Mouse (Mus musculus) heart, embryonic 16.5 days (tissue): ENCODE results near the gene Eif4h. TPM values are rescaled to one million over a fixed set of nuclear protein-coding genes. Genes with fewer than 3 reads are reported as not detected.
A peak's percentile ranks its signal among the peaks of the same experiment; 100 is the strongest.

Source experiments
- ATAC-seq: fragments of 200-750 bp; cut with Nextera tagmentation; replicated peaks from 2 replicates; pipeline ENCODE4 v1.8.0; 2017; ENCODE audit warnings: moderate number of reproducible peaks; ENCODE audit not compliant: insufficient read depth, low FRiP score; ENCODE audit errors: extremely low read depth
- H3K27ac ChIP-seq: fragments of 300-500 bp; sonication (generic); 2 replicates; pipeline ENCODE4 v1.5.1; 2014; ENCODE audit warnings: mild to moderate bottlenecking, low read length, control low read depth, moderate library complexity
- H3K27me3 ChIP-seq: fragments of 300-500 bp; sonication (generic); 2 replicates; pipeline ENCODE4 v1.6.1; 2014; ENCODE audit warnings: low read length, mixed read lengths; ENCODE audit not compliant: control insufficient read depth, insufficient read depth
- H3K36me3 ChIP-seq: fragments of 300-500 bp; sonication (generic); 2 replicates; pipeline ENCODE4 v1.6.1; 2014; ENCODE audit not compliant: control insufficient read depth, insufficient read depth
- H3K4me1 ChIP-seq: fragments of 300-500 bp; sonication (generic); 2 replicates; pipeline ENCODE4 v1.6.1; 2014; ENCODE audit warnings: low read length, mixed read lengths; ENCODE audit not compliant: control insufficient read depth, insufficient read depth
- H3K4me2 ChIP-seq: fragments of 300-500 bp; sonication (generic); 2 replicates; pipeline ENCODE4 v1.6.1; 2014; ENCODE audit warnings: low read depth, mild to moderate bottlenecking, control low read depth, low read length
- H3K4me3 ChIP-seq: fragments of 300-500 bp; sonication (generic); 2 replicates; pipeline ENCODE4 v1.5.1; 2014; ENCODE audit warnings: mild to moderate bottlenecking, control low read depth, low read length
- H3K9ac ChIP-seq: fragments of 300-500 bp; sonication (generic); 2 replicates; pipeline ENCODE4 v1.6.1; 2014; ENCODE audit warnings: low read length, control low read depth
- H3K9me3 ChIP-seq: fragments of 300-500 bp; sonication (generic); replicated peaks from 2 replicates; pipeline ENCODE4 v1.6.1; 2016; ENCODE audit warnings: low read length; ENCODE audit not compliant: control insufficient read depth
- WGBS: fragments of 180-500 bp; shearing (Covaris S2); extraction: QIAGEN DNeasy Blood & Tissue Kit; methylation state at CpG from one replicate; pipeline ENCODE4 v1.1.7; 2014; 5-methylcytosine and 5-hydroxymethylcytosine counted together
- polyA plus RNA-seq: library from polyadenylated mRNA; unstranded; fragments of >200 nt; fragmentation: Nextera tagmentation; extraction: Ambion mirVana; gene quantifications from 2 replicates; pipeline ENCODE4 v1.2.1, GENCODE M21; 2015

The Eif4h gene
- polyA plus RNA-seq, 1 experiment from 2014 or later, result 358 TPM

DNA sequence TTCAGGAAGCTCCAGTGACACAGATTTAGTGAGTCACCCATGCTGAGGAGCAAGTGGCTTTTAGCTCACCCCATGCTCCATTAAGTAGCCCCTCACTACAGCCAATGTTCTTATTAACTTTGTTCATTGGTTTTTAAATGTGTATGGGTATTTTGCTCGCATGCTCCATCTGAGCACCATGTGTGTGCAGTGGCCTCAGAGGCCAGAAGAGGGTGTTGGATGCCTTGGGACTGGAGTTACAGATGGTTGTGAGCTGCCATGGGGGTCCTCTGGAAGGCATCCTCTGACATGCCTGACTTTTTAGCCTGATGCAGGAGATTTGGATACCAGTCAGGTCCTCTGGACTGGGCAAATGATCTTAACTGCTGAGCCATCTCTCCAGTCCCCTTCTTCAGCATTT lies 4.8 kb upstream of the Eif4h start:
- Histone ChIP-seq H3K36me3 (no peaks in the 10 kb centered on the region), H3K4me3 (no peak overlapping the region), H3K4me1 (peaks cover 10% of the 10 kb centered on the region), H3K9ac (no peak overlapping the region), H3K4me2 (no peak overlapping the region), H3K27me3 (no peaks in the 10 kb centered on the region), H3K27ac (peak overlapping the region; percentile 72), H3K9me3 (no peaks in the 10 kb centered on the region)
- 83% methylated on average over 1 of the region's 1 CpGs for WGBS
- no peak for ATAC-seq

DNA sequence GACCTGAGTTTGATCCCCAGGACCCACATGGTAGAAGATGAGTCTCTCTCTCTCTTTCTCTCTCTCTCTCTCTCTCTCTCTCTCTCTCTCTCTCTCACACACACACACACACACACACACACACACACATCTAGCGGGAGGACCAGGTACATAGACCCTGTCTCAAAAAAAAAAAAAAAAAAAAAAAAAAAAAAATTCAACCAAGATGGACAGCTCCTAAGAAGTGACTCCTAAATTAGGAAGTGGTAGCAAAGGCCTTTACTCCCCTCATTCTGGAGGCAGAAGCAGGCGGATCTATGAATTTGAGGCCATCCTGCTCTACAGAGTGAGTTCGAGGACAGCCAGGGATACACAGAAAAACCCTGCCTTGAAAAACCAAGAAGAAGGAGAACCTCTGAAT lies 1.1 kb upstream of the Eif4h start:
- no peak overlapping the region for H3K27ac ChIP-seq
- H3K9ac ChIP-seq, result no peak overlapping the region
- 82% methylated on average over 3 of the region's 3 CpGs for WGBS
- peaks cover 18% of the 10 kb centered on the region for H3K4me1 ChIP-seq
- H3K27me3 ChIP-seq, result no peaks in the 10 kb centered on the region
- no peak overlapping the region for H3K4me2 ChIP-seq
- no peak overlapping the region for H3K4me3 ChIP-seq
- peaks cover 4% of the 10 kb centered on the region; the same call in 1 of the 2 replicates for H3K36me3 ChIP-seq
- ATAC-seq, result no peak
- H3K9me3 ChIP-seq, result no peaks in the 10 kb centered on the region

DNA sequence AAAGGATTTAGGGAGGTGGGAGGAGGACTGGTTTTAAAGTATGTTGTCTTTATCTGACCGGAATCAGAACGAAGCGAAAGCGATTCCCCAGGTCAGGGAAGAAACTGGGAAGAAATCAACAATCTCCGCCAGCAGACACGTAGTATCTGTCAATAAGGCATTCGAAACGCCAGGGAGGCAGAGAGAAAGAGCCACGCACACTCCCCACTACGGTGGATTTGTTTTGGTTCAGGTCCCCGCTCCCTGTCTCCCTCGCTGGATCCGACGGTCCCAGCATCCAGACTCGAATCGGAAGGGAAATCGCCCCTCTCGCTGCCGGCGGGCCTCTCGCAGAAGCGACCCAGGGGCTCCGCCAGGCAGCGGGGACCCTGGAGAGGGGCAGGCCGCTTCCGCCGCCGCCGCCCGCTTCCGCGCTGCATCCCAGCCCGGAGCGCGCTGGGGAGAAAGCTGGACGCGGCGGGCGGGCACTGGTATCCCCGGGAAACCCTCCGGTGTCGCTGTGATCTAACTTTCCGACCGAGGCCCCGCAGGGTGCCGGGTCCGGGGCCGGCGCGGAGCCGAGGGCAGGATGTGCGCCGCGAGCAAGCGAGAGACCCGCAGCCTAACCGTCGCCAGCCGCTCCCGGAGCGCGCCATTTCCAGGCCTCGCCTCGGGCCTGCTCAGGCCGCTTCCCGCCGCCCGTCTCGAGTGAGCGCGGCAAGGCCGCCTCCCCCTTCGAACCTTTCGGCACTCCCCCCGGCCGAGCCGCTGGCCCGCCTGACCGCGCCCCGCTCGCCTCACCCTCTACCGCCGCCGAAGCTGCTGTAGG lies 625 bp downstream of the Eif4h start:
- Histone ChIP-seq H3K4me3 (peak overlapping the region; percentile 82), H3K4me2 (peak overlapping the region; percentile 89), H3K27me3 (no peaks in the 10 kb centered on the region), H3K9ac (peak overlapping the region; percentile 95), H3K4me1 (peaks cover 12% of the 10 kb centered on the region), H3K27ac (peak overlapping the region; percentile 95), H3K36me3 (peaks cover 7% of the 10 kb centered on the region), H3K9me3 (no peaks in the 10 kb centered on the region)
- under 1% methylated on average over 84 of the region's 85 CpGs for WGBS
- peak; percentile 64 for ATAC-seq

DNA sequence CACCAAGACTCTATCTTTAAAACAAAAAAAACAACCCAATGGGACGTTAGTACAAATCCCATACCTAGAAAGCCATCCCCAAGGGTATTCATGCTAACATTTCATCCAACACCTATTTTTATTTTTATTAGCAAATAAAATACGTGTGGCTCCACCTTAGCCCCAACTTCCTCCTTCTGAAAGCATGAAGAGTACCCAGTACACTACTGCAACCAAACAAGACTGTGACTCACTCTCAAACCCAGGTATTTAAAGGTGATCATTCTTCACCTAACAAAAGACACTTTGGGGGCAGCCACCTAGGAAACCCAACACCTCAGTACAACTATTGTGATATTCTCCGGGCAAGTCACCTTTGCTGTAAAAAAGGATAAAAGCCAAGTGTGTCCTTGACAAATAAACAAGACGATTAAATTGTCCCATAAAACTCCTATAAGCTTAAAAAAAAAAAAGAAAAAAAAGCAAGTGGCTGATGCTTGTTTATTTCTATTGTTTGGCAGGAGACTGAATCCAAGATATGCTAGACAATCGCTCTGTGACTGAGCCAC lies 1.4 kb downstream of the Eif4h start:
- H3K4me2 ChIP-seq, result peak overlapping the region; percentile 89
- H3K4me1 ChIP-seq, result peaks cover 12% of the 10 kb centered on the region
- H3K27ac ChIP-seq, result peak overlapping the region; percentile 95
- H3K9ac ChIP-seq, result peak overlapping the region; percentile 95
- peak overlapping the region; percentile 82 for H3K4me3 ChIP-seq
- no peak for ATAC-seq
- no peaks in the 10 kb centered on the region for H3K9me3 ChIP-seq
- 20% methylated on average over 5 of the region's 5 CpGs for WGBS
- no peaks in the 10 kb centered on the region for H3K27me3 ChIP-seq
- peaks cover 7% of the 10 kb centered on the region for H3K36me3 ChIP-seq

DNA sequence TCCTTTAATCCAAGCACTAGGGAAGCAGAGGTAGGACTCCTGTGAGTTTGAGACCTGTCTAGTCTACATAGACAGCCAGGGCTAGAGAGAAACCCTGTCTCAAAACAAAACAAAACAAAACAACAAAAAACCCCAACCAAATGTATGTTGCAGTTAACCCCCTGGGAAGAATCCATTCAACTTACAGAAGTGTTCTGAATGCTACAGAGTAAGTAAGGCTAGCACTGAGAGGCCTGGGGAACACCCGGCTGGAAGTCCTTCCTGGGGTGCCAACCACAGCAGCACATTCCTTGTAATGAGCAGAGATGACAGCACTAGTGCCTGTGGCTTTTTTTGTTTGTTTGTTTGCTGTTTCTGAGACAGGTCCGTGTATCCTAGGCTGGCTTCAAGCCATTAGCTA lies 6.4 kb downstream of the Eif4h start:
- Histone ChIP-seq H3K4me3 (no peak overlapping the region), H3K4me2 (no peak overlapping the region), H3K9ac (no peak overlapping the region), H3K27ac (no peak overlapping the region), H3K9me3 (no peaks in the 10 kb centered on the region), H3K36me3 (peaks cover 11% of the 10 kb centered on the region), H3K27me3 (no peaks in the 10 kb centered on the region), H3K4me1 (peaks cover 8% of the 10 kb centered on the region)
- no peak for ATAC-seq
- 54% methylated on average over 2 of the region's 2 CpGs for WGBS

DNA sequence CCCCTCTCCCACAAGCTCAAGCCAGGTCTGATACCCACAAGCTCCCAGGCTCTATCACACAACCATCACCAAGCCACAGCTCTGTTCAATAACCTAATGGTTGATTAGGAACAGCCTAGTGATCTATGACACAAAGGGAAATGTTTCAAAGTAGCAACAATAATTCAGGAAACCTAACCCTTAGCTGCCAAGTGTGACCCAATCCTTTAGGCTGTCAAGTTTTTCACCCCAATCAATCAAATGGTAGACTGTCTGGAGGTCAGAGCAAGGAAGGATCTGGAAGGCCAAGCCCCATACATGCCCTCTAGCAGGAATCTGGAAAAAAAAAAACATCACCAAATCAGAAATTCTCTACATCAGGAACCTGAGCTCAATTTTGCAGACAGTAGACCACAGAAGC lies 8.5 kb downstream of the Eif4h start:
- Histone ChIP-seq H3K4me1 (0 out of 2 replicates have a peak, but pooled peaks cover 3% of the 10 kb centered on the region), H3K36me3 (peaks cover 27% of the 10 kb centered on the region)

DNA sequence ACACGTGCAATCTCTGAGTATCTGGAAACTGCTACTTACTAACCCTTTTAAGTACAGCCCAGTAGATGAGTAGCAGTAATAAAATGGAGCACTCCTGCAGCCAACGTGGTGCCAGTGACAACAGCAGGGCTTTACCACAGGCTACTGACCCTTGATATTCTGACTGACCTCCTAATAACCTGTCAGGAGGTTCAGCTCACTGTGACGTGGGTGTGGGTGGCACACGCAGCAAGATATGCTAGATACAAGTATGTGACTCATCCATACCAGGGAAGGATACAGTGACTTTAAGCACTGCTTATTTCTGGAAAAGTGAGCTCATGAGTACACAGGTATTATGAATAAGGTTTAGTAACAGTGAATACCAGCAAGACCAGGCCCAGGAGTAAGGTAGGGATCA lies 9.8 kb downstream of the Eif4h start:
- Histone ChIP-seq H3K27me3 (no peaks in the 10 kb centered on the region), H3K27ac (no peak overlapping the region), H3K4me3 (no peak overlapping the region), H3K9ac (no peak overlapping the region), H3K4me1 (0 out of 2 replicates have a peak, but pooled peaks cover 3% of the 10 kb centered on the region), H3K4me2 (no peak overlapping the region), H3K9me3 (no peaks in the 10 kb centered on the region), H3K36me3 (peaks cover 36% of the 10 kb centered on the region)
- 37% methylated on average over 4 of the region's 4 CpGs for WGBS
- ATAC-seq, result no peak

More for the DNA sequence above, 8.5 kb downstream of the Eif4h start:
- Histone ChIP-seq H3K27me3 (no peaks in the 10 kb centered on the region), H3K9me3 (no peaks in the 10 kb centered on the region), H3K4me3 (no peak overlapping the region), H3K9ac (no peak overlapping the region), H3K4me2 (no peak overlapping the region), H3K27ac (no peak overlapping the region)
- ATAC-seq, result no peak

DNA sequence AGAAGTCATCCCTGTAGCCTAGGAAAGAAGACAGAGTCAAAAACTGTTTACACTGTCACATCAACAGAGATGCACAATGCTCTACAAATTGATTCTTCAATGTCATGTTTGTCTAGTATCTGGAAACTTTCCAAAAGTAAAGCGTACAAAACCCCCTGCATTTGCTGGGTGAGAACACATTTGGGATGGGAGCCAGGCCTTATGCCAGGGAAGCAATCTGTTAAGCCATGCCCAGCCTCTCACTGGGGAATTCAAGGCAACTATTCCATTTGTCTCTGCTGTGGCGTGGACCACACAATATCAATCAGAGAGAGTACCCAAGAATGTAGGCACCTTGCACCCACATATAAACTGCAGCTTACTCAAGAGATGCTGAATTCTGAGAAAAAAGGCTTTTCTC lies 17.2 kb downstream of the Eif4h start:
- Histone ChIP-seq H3K36me3 (peaks cover 84% of the 10 kb centered on the region), H3K4me1 (peaks cover 5% of the 10 kb centered on the region; the same call in 1 of the 2 replicates), H3K4me2 (no peak overlapping the region), H3K27ac (no peak overlapping the region), H3K9me3 (no peaks in the 10 kb centered on the region), H3K9ac (no peak overlapping the region), H3K4me3 (no peak overlapping the region), H3K27me3 (no peaks in the 10 kb centered on the region)
- 68% methylated on average over 2 of the region's 2 CpGs for WGBS
- ATAC-seq, result no peak

DNA sequence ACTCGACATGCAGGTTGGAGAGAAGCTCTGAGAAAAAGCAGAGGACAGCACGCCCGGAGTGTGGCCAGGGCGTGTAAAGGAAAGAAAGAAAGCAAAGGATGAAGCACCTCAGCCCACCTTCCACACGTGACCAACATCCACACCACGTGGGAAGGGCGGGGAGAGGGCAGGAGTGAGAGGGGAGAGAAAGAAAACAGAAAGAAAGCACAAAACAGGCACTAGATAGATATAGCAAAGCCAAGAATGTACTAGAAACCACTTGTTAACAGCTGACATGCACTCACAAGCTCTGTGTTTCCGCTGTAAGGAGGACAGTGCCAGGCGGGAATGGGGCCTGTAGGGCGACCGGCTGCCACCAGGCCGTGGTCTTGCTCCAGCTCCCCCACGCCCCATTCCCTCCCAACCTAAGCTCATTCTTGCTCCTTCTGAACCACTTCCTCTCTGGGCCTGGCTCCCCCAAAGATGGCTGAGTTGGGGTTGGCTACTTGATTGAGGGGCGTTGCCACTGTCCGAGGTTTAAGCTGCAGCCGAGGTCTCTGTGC lies 18.1 kb downstream of the Eif4h start:
- no peak overlapping the region for H3K27ac ChIP-seq
- H3K9ac ChIP-seq, result no peak overlapping the region
- H3K27me3 ChIP-seq, result no peaks in the 10 kb centered on the region
- no peak overlapping the region for H3K4me3 ChIP-seq
- peaks cover 76% of the 10 kb centered on the region for H3K36me3 ChIP-seq
- ATAC-seq, result no peak
- WGBS, result 84% methylated on average over 16 of the region's 16 CpGs
- no peak overlapping the region for H3K4me2 ChIP-seq
- H3K4me1 ChIP-seq, result peaks cover 5% of the 10 kb centered on the region; the same call in 1 of the 2 replicates
- H3K9me3 ChIP-seq, result no peaks in the 10 kb centered on the region
